Mouse (Mus musculus) testis, adult 2 months (tissue): Measurements from ENCODE around the gene Pds5a.

Source experiments
- CTCF ChIP-seq: fragments of 200-500 bp; IDR thresholded peaks from 2 replicates; pipeline ENCODE4 v1.5.1; 2012; ENCODE audit warnings: low read depth, mild to moderate bottlenecking, inconsistent platforms, low read length, moderate library complexity; ENCODE audit not compliant: control insufficient read depth, insufficient read depth, insufficient replicate concordance
- POLR2A ChIP-seq: fragments of 200-500 bp; IDR thresholded peaks from 2 replicates; pipeline ENCODE4 v1.6.1; 2012; ENCODE audit warnings: low read depth, mild to moderate bottlenecking, inconsistent platforms, low read length, moderate library complexity; ENCODE audit not compliant: control insufficient read depth

- TF ChIP-seq CTCF (no peak), POLR2A (no peak)
Observed at GRCm38 (mm10) chr5:65710267-65710666, 12.2 kb upstream of the Pds5a start.
